In genomic region chr15:22170302-22170701, GRCm38 (mm10) we compare ENCODE assay signal across 10 mouse cellular contexts.
DNase-seq lines count a peak whose midpoint lies in the region.
"Had no signal": no experiment of that assay in that cellular context is flagged by ENCODE, and none has a peak within 500 bp of the region (broad histone marks: within the 10 kb centered on the region; RNA-seq: fewer than 3 reads in every experiment).

No protein-coding gene starts in this region.

- intact Hi-C loops in left cerebral cortex, postnatal 14 days (cut with DNase I) = no loop called here
- intact Hi-C loops in heart, postnatal 14 days (cut with DNase I) = no loop called here

- peak; percentile 21 for DNase-seq in adrenal gland, postnatal 25 days
- DNase-seq in adrenal gland, adult 2 months = no peak
- DNase-seq in left cerebral cortex, postnatal 14 days (ENCODE audit: low spot score in 2 of 2) = peak; percentile 8 to 9
- DNase-seq in left cerebral cortex, adult 11 months (ENCODE audit: low spot score) = no peak
- DNase-seq in NIH3T3 (ENCODE audit: low read depth) = peak; percentile 5
- peak; percentile 97 to 99 for DNase-seq in cerebellum, postnatal 14 days
- no peak for DNase-seq in heart, postnatal 14 days
- DNase-seq in kidney, postnatal 4 days = no peak
- DNase-seq: kidney, postnatal 25 days; thymus, postnatal 25 days had no signal

Comparison
In these comparisons a context has a peak if more than half of its experiments do, and no peak if none do; other contexts are left out.
1. DNase-seq: peak in adrenal gland, postnatal 25 days (single experiment), left cerebral cortex, postnatal 14 days (2 of 2), NIH3T3 (single experiment) and cerebellum, postnatal 14 days (2 of 2); none in adrenal gland, adult 2 months (single experiment), left cerebral cortex, adult 11 months (single experiment), heart, postnatal 14 days (0 of 2) and kidney, postnatal 4 days (0 of 2).